Mouse (Mus musculus): ENCODE results near the gene 1600002K03Rik.
A peak's percentile ranks its signal among the peaks of the same experiment; 100 is the strongest.

1600002K03Rik gene

DNA sequence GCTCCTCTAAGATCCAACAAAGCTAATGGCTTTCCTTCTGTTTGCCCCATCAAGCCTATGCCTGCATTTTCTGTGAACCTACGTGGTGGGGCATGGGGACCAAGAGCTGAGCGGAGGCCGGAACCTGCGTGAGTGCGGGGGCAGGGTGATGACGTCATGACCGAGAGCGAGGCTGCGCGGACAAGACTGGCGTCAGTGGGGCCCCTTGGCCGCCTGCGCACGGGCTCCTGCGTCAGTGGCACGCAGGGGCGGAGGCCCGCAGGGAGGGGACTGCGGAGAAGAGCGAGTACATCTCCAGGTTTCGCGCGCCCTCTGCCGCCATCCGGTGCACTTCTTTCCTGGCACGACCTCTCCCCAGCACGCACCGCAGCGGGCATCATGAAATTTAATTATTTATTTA lies 31.5 kb upstream of the 1600002K03Rik start:
- DNase-seq (ENCODE audit: low spot score in 2 of 2), result peak; percentile 95 to 96

GRCm38 (mm10) chr10:80141786-80142529 lies 30.8 kb upstream of the 1600002K03Rik start:
- DNase-seq (ENCODE audit: low spot score in 2 of 2), result peak; percentile 89

DNA sequence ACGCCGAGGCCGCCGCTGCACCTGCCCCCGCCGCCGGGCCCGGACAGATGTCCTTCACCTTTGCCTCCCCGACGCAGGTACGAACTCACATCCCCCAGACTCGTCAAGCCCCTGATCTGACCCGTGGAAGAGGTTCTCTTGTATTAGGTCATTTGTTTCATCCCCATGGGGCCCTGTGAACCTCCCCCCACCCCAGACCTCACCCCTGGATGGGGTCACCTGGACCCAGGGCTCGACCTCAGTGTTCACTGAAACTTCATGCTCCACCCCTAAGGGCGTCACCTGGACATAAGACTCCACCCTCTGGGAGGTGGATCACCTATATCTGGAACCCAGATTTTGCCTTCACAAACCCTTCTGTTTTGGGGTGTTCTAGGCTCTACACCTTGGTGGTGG lies 30.2 kb upstream of the 1600002K03Rik start:
- DNase-seq (ENCODE audit: low spot score in 2 of 2), result no peak

GRCm38 (mm10) chr10:80143664-80144063 lies 29.1 kb upstream of the 1600002K03Rik start:
- DNase-seq (ENCODE audit: low spot score in 2 of 2), result no peak

- DNase-seq (ENCODE audit: low spot score in 2 of 2), result no peak
Observed at GRCm38 (mm10) chr10:80144159-80144558, 28.6 kb upstream of the 1600002K03Rik start.

- DNase-seq (ENCODE audit: low spot score in 2 of 2), result peak; percentile 58 to 77
Observed at GRCm38 (mm10) chr10:80144864-80145838, 27.6 kb upstream of the 1600002K03Rik start.

- DNase-seq (ENCODE audit: low spot score in 2 of 2), result no peak
Observed at GRCm38 (mm10) chr10:80145896-80146295, 26.8 kb upstream of the 1600002K03Rik start.

- DNase-seq (ENCODE audit: low spot score in 2 of 2), result no peak
Observed at GRCm38 (mm10) chr10:80146568-80147011, 26.2 kb upstream of the 1600002K03Rik start.

- DNase-seq (ENCODE audit: low spot score in 2 of 2), result no peak
Observed at GRCm38 (mm10) chr10:80147146-80147718, 25.5 kb upstream of the 1600002K03Rik start.

DNA sequence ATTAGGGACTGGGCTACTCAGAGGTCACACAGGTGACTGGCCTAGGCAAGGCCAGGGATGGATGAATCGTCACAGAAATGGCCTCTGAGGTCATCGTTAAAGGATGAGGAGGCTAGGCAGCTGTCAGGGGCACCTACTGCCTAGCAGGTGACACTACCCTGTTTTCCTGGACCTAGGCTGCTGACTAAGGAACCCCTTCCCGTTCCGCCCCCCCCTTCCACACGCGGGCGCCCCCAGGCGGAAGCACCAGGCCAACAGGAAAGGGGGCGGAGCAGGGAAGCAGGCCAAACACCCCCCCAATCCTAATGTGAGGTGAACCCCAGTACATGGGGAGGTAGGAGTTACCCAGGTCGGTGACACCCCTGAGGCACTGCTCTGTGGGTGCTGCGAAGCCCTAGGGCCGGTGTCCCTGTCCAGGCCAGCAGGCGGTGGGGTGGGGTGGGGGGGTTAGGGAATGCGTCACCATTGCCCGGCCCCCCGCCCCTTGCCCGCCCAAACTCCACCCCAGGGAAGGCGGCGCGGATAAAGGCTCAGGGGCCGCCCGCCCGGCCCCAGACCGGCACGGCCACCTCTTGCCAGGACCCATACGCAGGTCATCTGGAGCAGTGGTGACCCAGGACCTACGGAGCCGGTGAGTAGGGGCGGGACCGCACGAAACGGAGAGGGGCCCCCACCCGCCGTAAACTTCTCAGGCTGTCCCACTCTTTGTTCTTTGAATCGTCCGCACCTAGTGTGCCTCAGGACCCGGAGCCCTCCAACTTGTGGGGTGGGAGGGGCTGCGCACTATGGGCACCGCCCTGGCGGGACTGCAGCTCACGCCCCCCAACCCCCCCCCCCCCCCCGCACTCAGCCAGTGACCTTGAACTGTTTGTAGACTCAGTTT lies 24.8 kb upstream of the 1600002K03Rik start, which contains the start of gene Midn:
Gene Midn (plus strand): TSS at position 554 of the 883 bp plus-strand sequence.
- DNase-seq (ENCODE audit: low spot score in 2 of 2), result peak; percentile 70 to 75

GRCm38 (mm10) chr10:80148610-80149290 lies 24.0 kb upstream of the 1600002K03Rik start:
- peak; percentile 91 to 97 for DNase-seq (ENCODE audit: low spot score in 2 of 2)

DNA sequence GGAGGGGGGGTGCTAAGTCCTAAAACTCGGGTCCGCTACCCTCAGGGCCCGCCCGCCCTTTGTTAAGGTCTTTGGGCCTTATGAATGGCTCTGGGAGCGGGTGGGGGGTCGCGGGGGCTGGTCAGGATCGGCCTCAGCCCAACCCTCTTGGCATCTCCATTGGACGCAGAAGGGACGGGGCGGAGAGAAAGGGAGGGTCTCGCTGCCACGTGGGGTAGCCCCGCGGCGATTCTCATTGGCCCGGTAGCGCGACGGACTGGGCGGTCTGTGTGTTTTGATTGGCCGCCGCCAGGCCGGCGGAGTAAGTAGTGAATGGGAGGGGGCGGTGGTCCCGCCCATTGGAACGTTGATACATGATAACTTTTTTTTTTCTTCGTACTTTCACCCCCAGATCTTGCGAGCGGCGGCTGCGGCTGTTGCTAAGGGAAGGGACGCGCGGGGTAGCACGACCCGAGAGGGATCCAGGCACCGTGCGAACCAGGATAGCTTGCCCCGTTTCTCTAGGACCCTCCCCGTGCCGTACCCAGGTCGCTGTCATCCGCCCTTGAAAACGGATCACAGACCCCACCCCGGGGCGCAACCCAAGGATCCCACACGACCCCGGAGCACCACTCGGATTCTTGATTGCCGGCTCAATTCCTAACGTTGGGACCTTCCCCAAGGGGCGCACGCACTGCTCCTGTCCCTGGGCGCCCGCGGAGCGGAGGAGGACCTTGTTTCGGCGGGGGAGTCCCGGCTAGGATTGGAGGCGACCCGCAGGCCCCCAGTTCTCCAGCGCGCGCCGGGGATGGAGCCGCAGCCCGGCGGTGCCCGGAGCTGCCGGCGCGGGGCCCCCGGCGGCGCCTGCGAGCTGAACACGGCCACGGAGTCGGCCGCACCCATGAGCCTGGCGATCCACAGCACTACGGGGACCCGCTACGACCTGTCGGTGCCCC lies 23.2 kb upstream of the 1600002K03Rik start:
- DNase-seq (ENCODE audit: low spot score in 2 of 2), result peak; percentile 96 to 98

- peak; percentile 81 to 85 for DNase-seq (ENCODE audit: low spot score in 2 of 2)
Observed at GRCm38 (mm10) chr10:80150226-80151210, 22.2 kb upstream of the 1600002K03Rik start.

GRCm38 (mm10) chr10:80151211-80152034 lies 21.3 kb upstream of the 1600002K03Rik start:
- peak in 1 of 2 experiments; percentile 66 for DNase-seq (ENCODE audit: low spot score in 2 of 2)

- DNase-seq (ENCODE audit: low spot score in 2 of 2), result no peak
Observed at GRCm38 (mm10) chr10:80152071-80152872, 20.5 kb upstream of the 1600002K03Rik start.

DNA sequence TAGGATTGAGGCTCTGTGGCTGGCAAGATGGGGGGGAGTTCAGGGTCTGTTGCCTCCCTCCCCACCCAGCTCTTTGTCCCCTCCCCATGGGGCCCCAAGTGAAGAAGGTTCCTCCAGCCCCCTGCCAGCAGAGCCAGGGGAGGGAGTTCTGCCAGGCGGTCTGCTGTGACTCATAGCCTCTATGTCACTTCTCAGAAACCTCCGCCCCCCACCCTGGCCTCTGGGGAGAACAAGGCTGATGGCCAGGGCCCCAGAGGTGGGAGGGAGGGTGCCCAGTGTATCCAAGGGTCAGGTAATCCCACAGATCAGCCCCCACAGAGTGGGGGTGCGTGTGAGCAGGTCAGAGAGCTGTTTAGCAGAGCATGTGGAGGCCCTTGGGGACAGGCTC lies 19.9 kb upstream of the 1600002K03Rik start:
- no peak for DNase-seq (ENCODE audit: low spot score in 2 of 2)

Data from thymus, postnatal 10 days (tissue).